ENCODE assay signal across 7 mouse cellular contexts in the genomic region with DNA sequence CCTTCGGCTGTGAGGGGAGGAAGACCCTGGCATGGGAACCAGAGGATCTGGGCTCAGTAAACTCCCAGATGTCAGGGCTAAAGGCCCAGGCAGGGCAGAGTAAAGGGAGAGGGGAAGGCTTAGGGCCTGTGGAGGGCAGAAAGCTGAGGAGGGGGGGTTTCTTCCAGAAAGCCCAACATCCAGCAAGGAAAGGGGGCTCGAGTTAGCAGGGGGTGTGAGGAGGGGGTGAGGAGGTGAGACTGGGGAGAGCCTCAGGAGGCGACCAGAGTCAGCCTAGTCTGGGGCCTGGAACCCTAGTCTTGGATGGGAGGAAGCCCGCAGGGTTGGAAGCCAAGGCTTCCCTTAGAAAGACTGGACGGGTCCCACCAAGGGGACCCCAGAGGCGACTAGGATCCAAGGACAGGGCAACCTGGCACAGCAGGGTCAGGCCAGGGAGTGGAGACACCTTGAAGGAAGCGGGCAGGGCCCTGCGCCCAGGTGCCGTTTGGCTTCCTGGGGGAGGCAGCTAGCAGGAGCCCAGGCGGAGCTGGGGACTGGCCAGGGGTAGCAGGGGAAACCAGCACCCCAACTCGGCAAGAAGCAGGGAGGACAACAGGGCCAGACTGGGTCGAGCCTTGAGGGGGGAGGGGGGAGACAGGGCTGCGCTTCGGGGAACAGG. TPM values are rescaled to one million over a fixed set of nuclear protein-coding genes. Genes with fewer than 3 reads are reported as not detected.
A peak's percentile ranks its signal among the peaks of the same experiment; 100 is the strongest.
DNase-seq lines count a peak whose midpoint lies in the region; ATAC-seq and TF ChIP-seq lines count a peak whose summit lies in the region.

No protein-coding gene starts in this region.

- H3K79me2 ChIP-seq in liver, adult 2 months (ENCODE audit: control insufficient read depth, insufficient read depth, low read length) = peaks cover 37% of the 10 kb centered on the region

- H3K4me2 ChIP-seq in hindbrain, embryonic 13.5 days = peak overlapping the region; percentile 98
- H3K4me2 ChIP-seq in midbrain, embryonic 13.5 days (replicated peaks) = peak overlapping the region; percentile 98

- no peak overlapping the region for H3K27ac ChIP-seq in liver, adult 2 months (replicated peaks; ENCODE audit: insufficient read depth, low read depth, low read length)
- H3K27ac ChIP-seq in embryonic facial prominence, embryonic 10.5 days (replicated peaks) = peak overlapping the region; percentile 94
- H3K27ac ChIP-seq in hindbrain, embryonic 13.5 days = peak overlapping the region; percentile 90
- H3K27ac ChIP-seq in midbrain, embryonic 13.5 days = peak overlapping the region; percentile 83

- H3K4me1 ChIP-seq in liver, adult 2 months (ENCODE audit: control insufficient read depth, insufficient read depth, low read length) = peaks cover 10% of the 10 kb centered on the region
- H3K4me1 ChIP-seq in embryonic facial prominence, embryonic 10.5 days = peaks cover 37% of the 10 kb centered on the region
- peaks cover 29% of the 10 kb centered on the region for H3K4me1 ChIP-seq in hindbrain, embryonic 13.5 days (replicated peaks)
- peaks cover 28% of the 10 kb centered on the region for H3K4me1 ChIP-seq in midbrain, embryonic 13.5 days (replicated peaks)

- WGBS in liver, adult 2 months = 22% methylated on average over 14 of the region's 14 CpGs
- WGBS in embryonic facial prominence, embryonic 10.5 days = 8% methylated on average over 14 of the region's 14 CpGs
- WGBS in hindbrain, embryonic 13.5 days = 10% methylated on average over 14 of the region's 14 CpGs
- WGBS in midbrain, embryonic 13.5 days = 7% methylated on average over 14 of the region's 14 CpGs

- peak overlapping the region; percentile 96 for H3K9ac ChIP-seq in liver, adult 2 months (ENCODE audit: low read depth, low read length)
- H3K9ac ChIP-seq in hindbrain, embryonic 13.5 days = peak overlapping the region; percentile 96
- H3K9ac ChIP-seq in midbrain, embryonic 13.5 days (replicated peaks) = peak overlapping the region; percentile 95

- no peaks in the 10 kb centered on the region for H3K9me3 ChIP-seq in embryonic facial prominence, embryonic 10.5 days
- H3K9me3 ChIP-seq in hindbrain, embryonic 13.5 days = no peaks in the 10 kb centered on the region
- no peaks in the 10 kb centered on the region for H3K9me3 ChIP-seq in midbrain, embryonic 13.5 days

- H3K36me3 ChIP-seq in liver, adult 2 months (ENCODE audit: control insufficient read depth, insufficient read depth, low read length) = no peaks in the 10 kb centered on the region
- H3K36me3 ChIP-seq in embryonic facial prominence, embryonic 10.5 days (replicated peaks) = peaks cover 39% of the 10 kb centered on the region
- peaks cover 17% of the 10 kb centered on the region for H3K36me3 ChIP-seq in hindbrain, embryonic 13.5 days
- peaks cover 14% of the 10 kb centered on the region for H3K36me3 ChIP-seq in midbrain, embryonic 13.5 days

- no peak for TF ChIP-seq POLR2A in liver, adult 2 months (IDR thresholded peaks at IDR 0.05; ENCODE audit: extremely low read depth, insufficient read depth, low read length)

- H3K27me3 ChIP-seq in liver, adult 2 months (ENCODE audit: control insufficient read depth, insufficient read depth, low read length) = no peaks in the 10 kb centered on the region
- no peaks in the 10 kb centered on the region for H3K27me3 ChIP-seq in embryonic facial prominence, embryonic 10.5 days (replicated peaks; ENCODE audit: low read depth, poor library complexity, severe bottlenecking)
- H3K27me3 ChIP-seq in hindbrain, embryonic 13.5 days = no peaks in the 10 kb centered on the region
- H3K27me3 ChIP-seq in midbrain, embryonic 13.5 days = no peaks in the 10 kb centered on the region

- DNase-seq in liver, adult 2 months (ENCODE audit: extremely low read depth, low read depth, low spot score) = no peak
- DNase-seq in liver = no peak
- DNase-seq in embryonic facial prominence, embryonic 10.5 days (ENCODE audit: low spot score) = no peak
- DNase-seq in adrenal gland, adult 8-10 months = no peak
- DNase-seq in embryo, embryonic 10 days (ENCODE audit: low spot score) = no peak

- no peak for TF ChIP-seq CTCF in liver, adult 2 months (IDR thresholded peaks at IDR 0.05; ENCODE audit: low read depth, low read length)

- peak; percentile 36 for ATAC-seq in hindbrain, embryonic 13.5 days (ENCODE audit: low FRiP score)
- ATAC-seq in midbrain, embryonic 13.5 days = peak; percentile 41; the same call in 1 of the 2 replicates

- H3K4me3 ChIP-seq in liver, adult 2 months (ENCODE audit: insufficient read depth, low read depth, low read length) = peak overlapping the region; percentile 98
- peak overlapping the region; percentile 99 for H3K4me3 ChIP-seq in embryonic facial prominence, embryonic 10.5 days
- peak overlapping the region; percentile 87 for H3K4me3 ChIP-seq in hindbrain, embryonic 13.5 days
- peak overlapping the region; percentile 92 for H3K4me3 ChIP-seq in midbrain, embryonic 13.5 days (replicated peaks)

RNA-seq across cellular contexts. Expression of gene Mark4, which starts 1.1 kb away (rescaled TPM):
- 1.8 and 2.8 TPM in 2 replicates for total RNA-seq in liver, adult 2 months (2014; rRNA removed)
- 4.9 and 6.4 TPM in 2 replicates for polyA plus RNA-seq in liver, adult 2 months (2012; rRNA removed)
- polyA plus RNA-seq in embryonic facial prominence, embryonic 10.5 days (2016; fragmentation: Nextera tagmentation; extraction: Ambion mirVana) = 7.1 and 8.0 TPM in 2 replicates
- 16.1 TPM in 2 replicates for polyA plus RNA-seq in hindbrain, embryonic 13.5 days (2015; fragmentation: Nextera tagmentation; extraction: Ambion mirVana)
- polyA plus RNA-seq in midbrain, embryonic 13.5 days (2015; fragmentation: Nextera tagmentation; extraction: Ambion mirVana) = 13.9 and 16.3 TPM in 2 replicates
- total RNA-seq in adrenal gland, adult 8-10 months (2022) = 10 to 100 TPM; 44.4 to 53.9 (median 47.6) TPM

RNA-seq across cellular contexts. Expression of gene Exoc3l2, which starts 5.6 kb away (rescaled TPM):
- 2.1 and 2.2 TPM in 2 replicates for total RNA-seq in liver, adult 2 months (2014; rRNA removed)
- polyA plus RNA-seq in liver, adult 2 months (2012; rRNA removed) = 5.1 and 5.8 TPM in 2 replicates
- 1.2 and 1.3 TPM in 2 replicates for polyA plus RNA-seq in embryonic facial prominence, embryonic 10.5 days (2016; fragmentation: Nextera tagmentation; extraction: Ambion mirVana)
- 0.38 and 0.43 TPM in 2 replicates for polyA plus RNA-seq in hindbrain, embryonic 13.5 days (2015; fragmentation: Nextera tagmentation; extraction: Ambion mirVana)
- 0.24 and 0.32 TPM in 2 replicates for polyA plus RNA-seq in midbrain, embryonic 13.5 days (2015; fragmentation: Nextera tagmentation; extraction: Ambion mirVana)
- 10 to 100 TPM; 31.9 to 69.2 (median 51.8) TPM for total RNA-seq in adrenal gland, adult 8-10 months (2022)

RNA-seq across cellular contexts. Expression of gene Bloc1s3, which starts 50.6 kb away (rescaled TPM):
- total RNA-seq in liver, adult 2 months (2014; rRNA removed) = 2.8 and 3.9 TPM in 2 replicates
- 6.2 and 7.3 TPM in 2 replicates for polyA plus RNA-seq in liver, adult 2 months (2012; rRNA removed)
- 1.9 TPM in 2 replicates for polyA plus RNA-seq in embryonic facial prominence, embryonic 10.5 days (2016; fragmentation: Nextera tagmentation; extraction: Ambion mirVana)
- 3.2 and 3.5 TPM in 2 replicates for polyA plus RNA-seq in hindbrain, embryonic 13.5 days (2015; fragmentation: Nextera tagmentation; extraction: Ambion mirVana)
- 2.9 and 4.5 TPM in 2 replicates for polyA plus RNA-seq in midbrain, embryonic 13.5 days (2015; fragmentation: Nextera tagmentation; extraction: Ambion mirVana)
- 10 to 100 TPM; 12.7 to 15.4 (median 13.6) TPM for total RNA-seq in adrenal gland, adult 8-10 months (2022)

RNA-seq across cellular contexts. Expression of gene Trappc6a, which starts 50.7 kb away (rescaled TPM):
- 19.9 and 25.5 TPM in 2 replicates for total RNA-seq in liver, adult 2 months (2014; rRNA removed)
- 58.0 and 58.2 TPM in 2 replicates for polyA plus RNA-seq in liver, adult 2 months (2012; rRNA removed)
- 72.6 and 73.9 TPM in 2 replicates for polyA plus RNA-seq in embryonic facial prominence, embryonic 10.5 days (2016; fragmentation: Nextera tagmentation; extraction: Ambion mirVana)
- 43.9 and 44.9 TPM in 2 replicates for polyA plus RNA-seq in hindbrain, embryonic 13.5 days (2015; fragmentation: Nextera tagmentation; extraction: Ambion mirVana)
- 36.6 and 43.3 TPM in 2 replicates for polyA plus RNA-seq in midbrain, embryonic 13.5 days (2015; fragmentation: Nextera tagmentation; extraction: Ambion mirVana)
- total RNA-seq in adrenal gland, adult 8-10 months (2022) = 100 to 1,000 TPM in 1 of 4 experiments, 10 to 100 TPM in 3; 77.7 to 107 (median 90.3) TPM

RNA-seq across cellular contexts. Expression of gene Ckm, which starts 53.0 kb away (rescaled TPM):
- total RNA-seq in liver, adult 2 months (2014; rRNA removed) = 0.07 and 11.0 TPM in 2 replicates
- polyA plus RNA-seq in liver, adult 2 months (2012; rRNA removed) = 0.16 and 0.18 TPM in 2 replicates
- 0.20 TPM in 1 of 2 replicates, not detected in the other for polyA plus RNA-seq in embryonic facial prominence, embryonic 10.5 days (2016; fragmentation: Nextera tagmentation; extraction: Ambion mirVana)
- 0.81 and 0.87 TPM in 2 replicates for polyA plus RNA-seq in hindbrain, embryonic 13.5 days (2015; fragmentation: Nextera tagmentation; extraction: Ambion mirVana)
- 0.07 TPM in 1 of 2 replicates, not detected in the other for polyA plus RNA-seq in midbrain, embryonic 13.5 days (2015; fragmentation: Nextera tagmentation; extraction: Ambion mirVana)
- total RNA-seq in adrenal gland, adult 8-10 months (2022) = not detected
